Mouse (Mus musculus) intestine, embryonic 14.5 days (tissue): ENCODE measurements at regions not wholly inside any gene's neighbourhood (a gene's known extent, or its start where the extent isn't known, plus 50 kb on each side); places are given as distances from the start of the nearest gene placed in this dataset.

Experiments used
- ATAC-seq: fragments of 200-750 bp; cut with Nextera tagmentation; replicated peaks from 2 replicates; pipeline ENCODE4 v1.8.0; 2017; ENCODE audit warnings: low read depth, moderate number of reproducible peaks, moderate TSS enrichment, moderate library complexity; ENCODE audit not compliant: low FRiP score, low TSS enrichment
- DNase-seq: peaks from one replicate; pipeline ENCODE4 v3.0.0-alpha.2; 2018; ENCODE audit warnings: low spot score
- H3K27ac ChIP-seq: fragments of 300-500 bp; sonication (generic); 2 replicates; pipeline ENCODE4 v1.5.1; 2014; ENCODE audit warnings: low read depth, mild to moderate bottlenecking, control low read depth
- H3K27me3 ChIP-seq: fragments of 300-500 bp; sonication (generic); replicated peaks from 2 replicates; pipeline ENCODE4 v1.6.1; 2014; ENCODE audit warnings: low read length, control low read depth; ENCODE audit not compliant: control insufficient read depth, insufficient read depth
- H3K36me3 ChIP-seq: fragments of 300-500 bp; sonication (generic); 2 replicates; pipeline ENCODE4 v1.6.1; 2014; ENCODE audit warnings: low read length, control low read depth; ENCODE audit not compliant: control insufficient read depth, insufficient read depth
- H3K4me1 ChIP-seq: fragments of 300-500 bp; sonication (generic); replicated peaks from 2 replicates; pipeline ENCODE4 v1.6.1; 2014; ENCODE audit warnings: low read length, control low read depth, mixed read lengths; ENCODE audit not compliant: control insufficient read depth, insufficient read depth
- H3K4me2 ChIP-seq: fragments of 300-500 bp; sonication (generic); 2 replicates; pipeline ENCODE4 v1.6.1; 2014; ENCODE audit warnings: low read length
- H3K4me3 ChIP-seq: fragments of 300-500 bp; sonication (generic); 2 replicates; pipeline ENCODE4 v1.5.1; 2014; ENCODE audit warnings: low read depth, low read length, control low read depth, mixed read lengths
- H3K9ac ChIP-seq: fragments of 300-500 bp; sonication (generic); 2 replicates; pipeline ENCODE4 v1.6.1; 2014; ENCODE audit warnings: mild to moderate bottlenecking, low read length
- H3K9me3 ChIP-seq: fragments of 300-500 bp; sonication (generic); 2 replicates; pipeline ENCODE4 v1.6.1; 2016; ENCODE audit warnings: low read length, control low read depth; ENCODE audit not compliant: control insufficient read depth
- WGBS: fragments of 180-500 bp; shearing (Covaris S2); extraction: QIAGEN DNeasy Blood & Tissue Kit; methylation state at CpG from one replicate; pipeline ENCODE4 v1.1.7; 2014; 5-methylcytosine and 5-hydroxymethylcytosine counted together

GRCm38 (mm10) chr13:72727126-72727525 is 98.5 kb downstream of the Irx2 start:
- DNase-seq (no peak), ATAC-seq (no peak)
- no peaks in the 10 kb centered on the region for H3K27me3 ChIP-seq

GRCm38 (mm10) chr13:72735916-72736315 is 107.3 kb downstream of the Irx2 start:
- H3K27ac ChIP-seq = no peak overlapping the region
- no peak overlapping the region for H3K4me3 ChIP-seq
- H3K4me1 ChIP-seq = no peaks in the 10 kb centered on the region
- ATAC-seq (no peak), DNase-seq (no peak)
- no peak overlapping the region for H3K4me2 ChIP-seq
- H3K36me3 ChIP-seq = no peaks in the 10 kb centered on the region
- WGBS = 64% methylated on average over 8 of the region's 8 CpGs
- no peak overlapping the region for H3K9ac ChIP-seq
- H3K27me3 ChIP-seq = no peaks in the 10 kb centered on the region
- no peaks in the 10 kb centered on the region for H3K9me3 ChIP-seq

More at GRCm38 (mm10) chr13:72727126-72727525, 98.5 kb downstream of the Irx2 start:
- Histone ChIP-seq H3K4me1 (no peaks in the 10 kb centered on the region), H3K4me3 (no peak overlapping the region), H3K4me2 (no peak overlapping the region), H3K36me3 (no peaks in the 10 kb centered on the region), H3K9me3 (no peaks in the 10 kb centered on the region), H3K27ac (no peak overlapping the region), H3K9ac (no peak overlapping the region)
- 41% methylated on average over 9 of the region's 9 CpGs for WGBS

GRCm38 (mm10) chr13:72736992-72737391 is 108.4 kb downstream of the Irx2 start:
- Histone ChIP-seq H3K27ac (no peak overlapping the region), H3K36me3 (no peaks in the 10 kb centered on the region), H3K9me3 (no peaks in the 10 kb centered on the region), H3K4me3 (no peak overlapping the region), H3K9ac (no peak overlapping the region), H3K27me3 (no peaks in the 10 kb centered on the region), H3K4me1 (no peaks in the 10 kb centered on the region), H3K4me2 (no peak overlapping the region)
- WGBS = 70% methylated on average over 8 of the region's 8 CpGs
- ATAC-seq (no peak), DNase-seq (no peak)

- Histone ChIP-seq H3K27me3 (no peaks in the 10 kb centered on the region), H3K4me2 (no peak overlapping the region), H3K27ac (no peak overlapping the region), H3K4me3 (no peak overlapping the region), H3K4me1 (no peaks in the 10 kb centered on the region), H3K9ac (no peak overlapping the region), H3K9me3 (no peaks in the 10 kb centered on the region), H3K36me3 (no peaks in the 10 kb centered on the region)
- ATAC-seq (no peak), DNase-seq (no peak)
- 86% methylated on average over 3 of the region's 3 CpGs for WGBS
Observed at GRCm38 (mm10) chr13:72747187-72747586, 118.6 kb downstream of the Irx2 start.

GRCm38 (mm10) chr13:72755036-72755435 is 126.4 kb downstream of the Irx2 start:
- no peaks in the 10 kb centered on the region for H3K27me3 ChIP-seq
- no peak overlapping the region for H3K4me3 ChIP-seq
- no peaks in the 10 kb centered on the region for H3K36me3 ChIP-seq
- ATAC-seq (no peak), DNase-seq (no peak)
- H3K9ac ChIP-seq = no peak overlapping the region
- no peak overlapping the region for H3K4me2 ChIP-seq
- WGBS = 90% methylated on average over 4 of the region's 4 CpGs
- H3K4me1 ChIP-seq = no peaks in the 10 kb centered on the region
- no peak overlapping the region for H3K27ac ChIP-seq
- H3K9me3 ChIP-seq = no peaks in the 10 kb centered on the region

GRCm38 (mm10) chr13:72762481-72762880 is 133.9 kb downstream of the Irx2 start:
- WGBS = 74% methylated on average over 5 of the region's 5 CpGs
- H3K4me3 ChIP-seq = no peak overlapping the region
- H3K9me3 ChIP-seq = no peaks in the 10 kb centered on the region
- H3K9ac ChIP-seq = no peak overlapping the region
- H3K4me2 ChIP-seq = no peak overlapping the region
- no peak overlapping the region for H3K27ac ChIP-seq
- no peaks in the 10 kb centered on the region for H3K36me3 ChIP-seq
- DNase-seq (no peak), ATAC-seq (no peak)
- no peaks in the 10 kb centered on the region for H3K27me3 ChIP-seq
- H3K4me1 ChIP-seq = no peaks in the 10 kb centered on the region

- Histone ChIP-seq H3K36me3 (no peaks in the 10 kb centered on the region), H3K9me3 (no peaks in the 10 kb centered on the region), H3K27me3 (no peaks in the 10 kb centered on the region), H3K27ac (no peak overlapping the region), H3K4me3 (no peak overlapping the region), H3K4me1 (no peaks in the 10 kb centered on the region), H3K9ac (no peak overlapping the region), H3K4me2 (no peak overlapping the region)
- no peak for ATAC-seq
- no peak for DNase-seq
- 71% methylated on average over 4 of the region's 4 CpGs for WGBS
Observed at GRCm38 (mm10) chr13:72763337-72763736, 134.7 kb downstream of the Irx2 start.

GRCm38 (mm10) chr13:72767306-72767705 is 138.7 kb downstream of the Irx2 start:
- no peak for DNase-seq
- Histone ChIP-seq H3K9ac (no peak overlapping the region), H3K4me2 (no peak overlapping the region), H3K4me1 (no peaks in the 10 kb centered on the region), H3K27me3 (no peaks in the 10 kb centered on the region), H3K4me3 (no peak overlapping the region), H3K27ac (no peak overlapping the region), H3K9me3 (no peaks in the 10 kb centered on the region), H3K36me3 (no peaks in the 10 kb centered on the region)
- 63% methylated on average over 5 of the region's 5 CpGs for WGBS
- no peak for ATAC-seq

GRCm38 (mm10) chr13:72769007-72769595 is 140.5 kb downstream of the Irx2 start:
- H3K36me3 ChIP-seq = no peaks in the 10 kb centered on the region
- no peaks in the 10 kb centered on the region for H3K27me3 ChIP-seq
- H3K27ac ChIP-seq = no peak overlapping the region
- H3K9me3 ChIP-seq = peaks cover 3% of the 10 kb centered on the region; the same call in 1 of the 2 replicates
- no peak for DNase-seq
- H3K4me3 ChIP-seq = no peak overlapping the region
- H3K4me2 ChIP-seq = no peak overlapping the region
- H3K9ac ChIP-seq = no peak overlapping the region
- 65% methylated on average over 12 of the region's 12 CpGs for WGBS
- H3K4me1 ChIP-seq = no peaks in the 10 kb centered on the region
- ATAC-seq = no peak
